Mouse (Mus musculus) megakaryocyte progenitor cell, adult 5-6 weeks (primary cell): ENCODE results near the gene Psap. TPM values are rescaled to one million over a fixed set of nuclear protein-coding genes. Genes with fewer than 3 reads are reported as not detected.

Experiments used
- ATAC-seq: replicated peaks from 2 replicates; pipeline ENCODE4 v1.8.0; 2016; ENCODE audit warnings: mild to moderate bottlenecking, moderate TSS enrichment, inconsistent platforms; ENCODE audit not compliant: poor library complexity
- total RNA-seq, 2 experiments: library from RNA; stranded (forward) in 1 of 2; stranded (reverse) in 1 of 2; fragments of 157-497, 149-512 nt in 1 of 2; fragments of 200-1000 nt in 1 of 2; gene quantifications; 2 replicates each; pipeline versions ENCODE4 v1.2.3 to v1.2.4; 2015 to 2017

Psap gene
- total RNA-seq, 2 experiments from 2014 or later: 173 to 258 TPM

- peak; percentile 58 for ATAC-seq
Measured at GRCm38 (mm10) chr10:60346701-60347405, 69.4 kb downstream of the Psap start, which contains the start of gene Vsir. Gene Vsir, plus strand, starts transcription at chr10:60346851.

GRCm38 (mm10) chr10:60347768-60348610 lies 70.6 kb downstream of the Psap start:
- no peak for ATAC-seq

- ATAC-seq: peak; percentile 49
Measured at GRCm38 (mm10) chr10:60349056-60349455, 71.6 kb downstream of the Psap start.

GRCm38 (mm10) chr10:60349644-60350043 lies 72.2 kb downstream of the Psap start:
- ATAC-seq: no peak

- ATAC-seq: no peak
Measured at GRCm38 (mm10) chr10:60350077-60350804, 72.8 kb downstream of the Psap start.

- ATAC-seq: peak; percentile 42
Measured at GRCm38 (mm10) chr10:60350805-60351167, 73.4 kb downstream of the Psap start.

GRCm38 (mm10) chr10:60351248-60351647 lies 73.8 kb downstream of the Psap start:
- ATAC-seq: no peak

- peak; percentile 44 for ATAC-seq
Measured at GRCm38 (mm10) chr10:60351761-60352455, 74.5 kb downstream of the Psap start.

Other genes with a start within 250 kb of the Psap start
- 0.02 TPM in 1 of 2 replicates, not detected in the other for gene Spock2, start 171.4 kb upstream of the Psap start, total RNA-seq (2015)
- gene Spock2, start 171.4 kb upstream of the Psap start, total RNA-seq (2017): not detected in 2 replicates
- not detected in 2 replicates for gene Chst3, start 58.4 kb upstream of the Psap start, total RNA-seq (2015)
- gene Chst3, start 58.4 kb upstream of the Psap start, total RNA-seq (2017): not detected in 2 replicates
- 43.4 and 55.3 TPM in 2 replicates for gene Vsir, start 69.2 kb downstream of the Psap start, total RNA-seq (2015)
- 119 and 123 TPM in 2 replicates for gene Vsir, start 69.2 kb downstream of the Psap start, total RNA-seq (2017)
- 0.29 TPM in 1 of 2 replicates, not detected in the other for gene Gm17455, start 122.1 kb downstream of the Psap start, total RNA-seq (2015)
- not detected in 2 replicates for gene Gm17455, start 122.1 kb downstream of the Psap start, total RNA-seq (2017)